Mouse (Mus musculus) adrenal gland, adult 2 months (tissue): ENCODE measurements around the gene Dgcr2. TPM values are rescaled to one million over a fixed set of nuclear protein-coding genes. Genes with fewer than 3 reads are reported as not detected.

Experiments
- DNase-seq: peaks from one replicate; pipeline ENCODE4 v3.0.0; 2021
- polyA plus RNA-seq: library from polyadenylated mRNA; depleted of rRNA; stranded (reverse); fragments of >200 nt; gene quantifications from 2 replicates; pipeline ENCODE4 v1.2.3, GENCODE M21; 2012
- total RNA-seq, 2 experiments: library from RNA; stranded (reverse); gene quantifications; 2 replicates each; pipeline ENCODE4 v1.2.3; 2021

Dgcr2 gene
- total and polyA plus RNA-seq, 3 experiments = 62.1 to 166 (median 68.1) TPM

GRCm38 (mm10) chr16:17911052-17911595, 12.8 kb upstream of the Dgcr2 start, which contains the start of gene Ess2:
Gene Ess2 (minus strand): TSS chr16:17911348.
- peak; percentile 93 for DNase-seq

GRCm38 (mm10) chr16:17896091-17896490, 2.3 kb downstream of the Dgcr2 start:
- DNase-seq = no peak

- DNase-seq = no peak
Measured at GRCm38 (mm10) chr16:17893923-17894322, 4.4 kb downstream of the Dgcr2 start, which contains the start of gene Tssk1. Gene Tssk1 (plus strand): TSS chr16:17894223.

GRCm38 (mm10) chr16:17892606-17893005, 5.8 kb downstream of the Dgcr2 start:
- peak; percentile 34 for DNase-seq

- peak; percentile 99 for DNase-seq
Measured at GRCm38 (mm10) chr16:17891567-17891959, 6.8 kb downstream of the Dgcr2 start, which contains the start of gene Gm20518. Gene Gm20518 (minus strand): TSS chr16:17891671.

GRCm38 (mm10) chr16:17890917-17891566, 7.3 kb downstream of the Dgcr2 start:
- DNase-seq = peak; percentile 90

GRCm38 (mm10) chr16:17890342-17890727, 8.0 kb downstream of the Dgcr2 start:
- no peak for DNase-seq

GRCm38 (mm10) chr16:17889689-17890341, 8.5 kb downstream of the Dgcr2 start:
- DNase-seq = no peak

GRCm38 (mm10) chr16:17884116-17884515, 14.2 kb downstream of the Dgcr2 start:
- no peak for DNase-seq

GRCm38 (mm10) chr16:17882196-17882595, 16.2 kb downstream of the Dgcr2 start:
- DNase-seq = no peak

- DNase-seq = no peak
Measured at GRCm38 (mm10) chr16:17879571-17879970, 18.8 kb downstream of the Dgcr2 start.

GRCm38 (mm10) chr16:17876096-17876495, 22.3 kb downstream of the Dgcr2 start:
- no peak for DNase-seq

- no peak for DNase-seq
Measured at GRCm38 (mm10) chr16:17875174-17875573, 23.2 kb downstream of the Dgcr2 start.

GRCm38 (mm10) chr16:17872995-17873394, 25.4 kb downstream of the Dgcr2 start:
- DNase-seq = no peak

- no peak for DNase-seq
Measured at GRCm38 (mm10) chr16:17871248-17871647, 27.1 kb downstream of the Dgcr2 start.

- DNase-seq = no peak
Measured at GRCm38 (mm10) chr16:17865770-17866169, 32.6 kb downstream of the Dgcr2 start.

GRCm38 (mm10) chr16:17865293-17865692, 33.1 kb downstream of the Dgcr2 start:
- DNase-seq = no peak

GRCm38 (mm10) chr16:17858592-17858991, 39.8 kb downstream of the Dgcr2 start:
- DNase-seq = no peak

- no peak for DNase-seq
Measured at GRCm38 (mm10) chr16:17857157-17857556, 41.2 kb downstream of the Dgcr2 start.

GRCm38 (mm10) chr16:17853263-17853662, 45.1 kb downstream of the Dgcr2 start:
- DNase-seq = no peak

- DNase-seq = no peak
Measured at GRCm38 (mm10) chr16:17851860-17852259, 46.5 kb downstream of the Dgcr2 start.

GRCm38 (mm10) chr16:17851331-17851730, 47.0 kb downstream of the Dgcr2 start:
- no peak for DNase-seq

- no peak for DNase-seq
Measured at GRCm38 (mm10) chr16:17849486-17849885, 48.9 kb downstream of the Dgcr2 start.
